ENCODE assay signal across 8 mouse cellular contexts in genomic region chr11:21082711-21083110, GRCm38 (mm10). TPM values are rescaled to one million over a fixed set of nuclear protein-coding genes. Genes with fewer than 3 reads are reported as not detected.
DNase-seq lines count a peak whose midpoint lies in the region; ATAC-seq lines count a peak whose summit lies in the region.

No protein-coding gene starts in this region.

- peak; percentile 6 to 20 for DNase-seq in monocyte, adult 2 months (ENCODE audit: low read depth in 1 of 2, low spot score in 2 of 2)
- peak; percentile 71 for DNase-seq in liver
- DNase-seq in naive thymus-derived CD4-positive, alpha-beta T cell, adult 2 months (ENCODE audit: low read depth), result peak; percentile 42
- no peak for DNase-seq in kidney, postnatal 25 days
- DNase-seq in kidney, adult 11 months, result no peak
- no peak for DNase-seq in gastrocnemius, adult 8-10 months (ENCODE audit: low spot score in 2 of 2)

- no peak for ATAC-seq in monocyte, adult 5-6 weeks (replicated peaks; ENCODE audit: insufficient number of reproducible peaks, low FRiP score, low TSS enrichment, poor library complexity, severe bottlenecking)
- peak; percentile 71 for ATAC-seq in common myeloid progenitor, adult 5-6 weeks (replicated peaks; ENCODE audit: low read depth, poor library complexity, severe bottlenecking)

RNA-seq across cellular contexts. Expression of gene Peli1, which starts 8.4 kb away (rescaled TPM):
- 57.1 to 95.4 TPM (median 58.8 TPM) in 3 replicates for total RNA-seq in monocyte, adult 5-6 weeks (2017)
- 24.1 and 25.0 TPM in 2 replicates for total RNA-seq in common myeloid progenitor, adult 5-6 weeks (2017)
- 10 to 100 TPM; 10.1 to 12.5 (median 10.9) TPM for total RNA-seq in gastrocnemius, adult 8-10 months (2022)

Comparison
In these comparisons a context has a peak if more than half of its experiments do, and no peak if none do; other contexts are left out.
1. DNase-seq: peak in monocyte, adult 2 months (2 of 2), liver (single experiment) and naive thymus-derived CD4-positive, alpha-beta T cell, adult 2 months (single experiment); none in kidney, postnatal 25 days (0 of 2), kidney, adult 11 months (single experiment) and gastrocnemius, adult 8-10 months (0 of 2).